Mouse (Mus musculus) hindbrain, embryonic 16.5 days (tissue): ENCODE data around the gene Sgms2. TPM values are rescaled to one million over a fixed set of nuclear protein-coding genes. Genes with fewer than 3 reads are reported as not detected.
A peak's percentile ranks its signal among the peaks of the same experiment; 100 is the strongest.

Source experiments
- ATAC-seq: fragments of 200-750 bp; cut with Nextera tagmentation; 2 replicates; pipeline ENCODE4 v1.8.0; 2017; ENCODE audit warnings: moderate TSS enrichment, moderate library complexity
- H3K27ac ChIP-seq: fragments of 300-500 bp; sonication (generic); 2 replicates; pipeline ENCODE4 v1.5.1; 2014; ENCODE audit warnings: low read depth, mild to moderate bottlenecking, control low read depth, low read length, moderate library complexity
- H3K27me3 ChIP-seq: fragments of 300-500 bp; sonication (generic); replicated peaks from 2 replicates; pipeline ENCODE4 v1.6.1; 2014; ENCODE audit warnings: low read length; ENCODE audit not compliant: control insufficient read depth, insufficient read depth
- H3K36me3 ChIP-seq: fragments of 300-500 bp; sonication (generic); 2 replicates; pipeline ENCODE4 v1.6.1; 2014; ENCODE audit warnings: mild to moderate bottlenecking, low read length, moderate library complexity, mixed read lengths; ENCODE audit not compliant: control insufficient read depth, insufficient read depth
- H3K4me1 ChIP-seq: fragments of 300-500 bp; sonication (generic); 2 replicates; pipeline ENCODE4 v1.6.1; 2014; ENCODE audit warnings: low read depth, low read length; ENCODE audit not compliant: control insufficient read depth, insufficient read depth
- H3K4me2 ChIP-seq: fragments of 300-500 bp; sonication (generic); 2 replicates; pipeline ENCODE4 v1.6.1; 2014; ENCODE audit warnings: mild to moderate bottlenecking, low read length, control low read depth, moderate library complexity
- H3K4me3 ChIP-seq: fragments of 300-500 bp; sonication (generic); 2 replicates; pipeline ENCODE4 v1.5.1; 2014; ENCODE audit warnings: mild to moderate bottlenecking, low read length, control low read depth, moderate library complexity
- H3K9ac ChIP-seq: fragments of 300-500 bp; sonication (generic); 2 replicates; pipeline ENCODE4 v1.6.1; 2014; ENCODE audit warnings: low read depth, mild to moderate bottlenecking, control low read depth, low read length, moderate library complexity
- H3K9me3 ChIP-seq: fragments of 300-500 bp; sonication (generic); 2 replicates; pipeline ENCODE4 v1.6.1; 2014; ENCODE audit warnings: mild to moderate bottlenecking, low read length, moderate library complexity; ENCODE audit not compliant: control insufficient read depth
- WGBS: fragments of 180-500 bp; shearing (Covaris S2); extraction: QIAGEN DNeasy Blood & Tissue Kit; methylation state at CpG from one replicate; pipeline ENCODE4 v1.1.7; 2014; 5-methylcytosine and 5-hydroxymethylcytosine counted together
- polyA plus RNA-seq: library from polyadenylated mRNA; unstranded; fragments of >200 nt; fragmentation: Nextera tagmentation; extraction: Ambion mirVana; gene quantifications from 2 replicates; pipeline ENCODE4 v1.2.1, GENCODE M21; 2015

Sgms2 gene
- polyA plus RNA-seq, 1 experiment from 2014 or later, result 2.6 TPM

- Histone ChIP-seq H3K9ac (no peak overlapping the region), H3K36me3 (peaks cover 8% of the 10 kb centered on the region; the same call in 1 of the 2 replicates), H3K4me2 (no peak overlapping the region), H3K4me1 (peaks cover 4% of the 10 kb centered on the region), H3K27ac (no peak overlapping the region), H3K4me3 (no peak overlapping the region), H3K9me3 (no peaks in the 10 kb centered on the region), H3K27me3 (no peaks in the 10 kb centered on the region)
- no peak for ATAC-seq
- 93% methylated on average over 7 of the region's 7 CpGs for WGBS
These were observed 194.3 kb downstream of the Sgms2 start for GRCm38 (mm10) chr3:131296893-131297292.

- no peak overlapping the region for H3K4me2 ChIP-seq
- H3K27me3 ChIP-seq, result no peaks in the 10 kb centered on the region
- H3K36me3 ChIP-seq, result peaks cover 10% of the 10 kb centered on the region; the same call in 1 of the 2 replicates
- no peaks in the 10 kb centered on the region for H3K4me1 ChIP-seq
- H3K4me3 ChIP-seq, result no peak overlapping the region
- WGBS, result 83% methylated on average over 12 of the region's 12 CpGs
- H3K9ac ChIP-seq, result no peak overlapping the region
- H3K9me3 ChIP-seq, result no peaks in the 10 kb centered on the region
- no peak for ATAC-seq
- H3K27ac ChIP-seq, result no peak overlapping the region
These were observed 195.6 kb downstream of the Sgms2 start for GRCm38 (mm10) chr3:131295513-131296200.

- no peak overlapping the region for H3K9ac ChIP-seq
These were observed 196.7 kb downstream of the Sgms2 start for GRCm38 (mm10) chr3:131294503-131294902.

GRCm38 (mm10) chr3:131292959-131293358 lies 198.3 kb downstream of the Sgms2 start:
- Histone ChIP-seq H3K4me2 (no peak overlapping the region), H3K4me3 (no peak overlapping the region), H3K4me1 (no peaks in the 10 kb centered on the region), H3K9me3 (no peaks in the 10 kb centered on the region), H3K9ac (no peak overlapping the region), H3K27me3 (no peaks in the 10 kb centered on the region), H3K27ac (no peak overlapping the region), H3K36me3 (peaks cover 10% of the 10 kb centered on the region; the same call in 1 of the 2 replicates)
- 87% methylated on average over 3 of the region's 3 CpGs for WGBS
- ATAC-seq, result no peak

More at GRCm38 (mm10) chr3:131294503-131294902, 196.7 kb downstream of the Sgms2 start:
- Histone ChIP-seq H3K4me3 (no peak overlapping the region), H3K4me2 (no peak overlapping the region), H3K27ac (no peak overlapping the region), H3K9me3 (no peaks in the 10 kb centered on the region), H3K36me3 (peaks cover 10% of the 10 kb centered on the region; the same call in 1 of the 2 replicates), H3K4me1 (no peaks in the 10 kb centered on the region), H3K27me3 (no peaks in the 10 kb centered on the region)
- ATAC-seq, result no peak
- WGBS, result 54% methylated on average over 3 of the region's 3 CpGs

- no peak overlapping the region for H3K27ac ChIP-seq
- 94% methylated on average over 2 of the region's 2 CpGs for WGBS
- no peak for ATAC-seq
- H3K4me2 ChIP-seq, result no peak overlapping the region
- H3K4me3 ChIP-seq, result no peak overlapping the region
- H3K27me3 ChIP-seq, result no peaks in the 10 kb centered on the region
- no peaks in the 10 kb centered on the region for H3K4me1 ChIP-seq
- peaks cover 8% of the 10 kb centered on the region; the same call in 1 of the 2 replicates for H3K36me3 ChIP-seq
- H3K9ac ChIP-seq, result no peak overlapping the region
- no peaks in the 10 kb centered on the region for H3K9me3 ChIP-seq
These were observed 198.9 kb downstream of the Sgms2 start for GRCm38 (mm10) chr3:131292349-131292748.

GRCm38 (mm10) chr3:131291890-131292289 lies 199.3 kb downstream of the Sgms2 start:
- H3K9me3 ChIP-seq, result no peaks in the 10 kb centered on the region
- H3K36me3 ChIP-seq, result peaks cover 6% of the 10 kb centered on the region; the same call in 1 of the 2 replicates
- H3K4me1 ChIP-seq, result no peaks in the 10 kb centered on the region
- no peak overlapping the region for H3K4me3 ChIP-seq
- WGBS, result 92% methylated on average over 4 of the region's 4 CpGs
- H3K4me2 ChIP-seq, result no peak overlapping the region
- ATAC-seq, result no peak
- H3K27me3 ChIP-seq, result no peaks in the 10 kb centered on the region
- no peak overlapping the region for H3K9ac ChIP-seq
- H3K27ac ChIP-seq, result no peak overlapping the region

GRCm38 (mm10) chr3:131274151-131274550 lies 217.1 kb downstream of the Sgms2 start:
- Histone ChIP-seq H3K9ac (no peak overlapping the region), H3K4me3 (no peak overlapping the region), H3K9me3 (no peaks in the 10 kb centered on the region), H3K36me3 (no peaks in the 10 kb centered on the region), H3K4me1 (peaks cover 10% of the 10 kb centered on the region), H3K27ac (no peak overlapping the region), H3K4me2 (no peak overlapping the region), H3K27me3 (no peaks in the 10 kb centered on the region)
- WGBS, result 94% methylated on average over 4 of the region's 4 CpGs
- no peak for ATAC-seq

- WGBS, result 64% methylated on average over 10 of the region's 10 CpGs
- H3K9me3 ChIP-seq, result no peaks in the 10 kb centered on the region
- no peaks in the 10 kb centered on the region for H3K27me3 ChIP-seq
- peak overlapping the region; percentile 87 for H3K4me2 ChIP-seq
- H3K36me3 ChIP-seq, result no peaks in the 10 kb centered on the region
- H3K4me1 ChIP-seq, result peaks cover 10% of the 10 kb centered on the region
- H3K27ac ChIP-seq, result no peak overlapping the region
- peak overlapping the region; percentile 57 for H3K4me3 ChIP-seq
- no peak for ATAC-seq
- peak overlapping the region; percentile 56 for H3K9ac ChIP-seq
These were observed 218.7 kb downstream of the Sgms2 start for GRCm38 (mm10) chr3:131272374-131273100.
